Mouse (Mus musculus): ENCODE measurements around the gene Ppara. TPM values are rescaled to one million over a fixed set of nuclear protein-coding genes. Genes with fewer than 3 reads are reported as not detected.
A peak's percentile ranks its signal among the peaks of the same experiment; 100 is the strongest.

Gene Ppara
- total RNA-seq, 2 experiments from 2014 or later = 21.9 to 22.2 TPM

- DNase-seq (ENCODE audit: low spot score) = no peak
Measured at GRCm38 (mm10) chr15:85705013-85705528, 29.7 kb upstream of the Ppara start.

- no peak for DNase-seq (ENCODE audit: low spot score)
Measured at GRCm38 (mm10) chr15:85705566-85706332, 29.0 kb upstream of the Ppara start.

- DNase-seq (ENCODE audit: low spot score) = no peak
Measured at GRCm38 (mm10) chr15:85706527-85706926, 28.3 kb upstream of the Ppara start.

GRCm38 (mm10) chr15:85707017-85707416 lies 27.8 kb upstream of the Ppara start:
- DNase-seq (ENCODE audit: low spot score) = no peak

GRCm38 (mm10) chr15:85707458-85708030 lies 27.2 kb upstream of the Ppara start:
- no peak for DNase-seq (ENCODE audit: low spot score)

GRCm38 (mm10) chr15:85708217-85708616 lies 26.6 kb upstream of the Ppara start:
- DNase-seq (ENCODE audit: low spot score) = no peak

GRCm38 (mm10) chr15:85708843-85709242 lies 25.9 kb upstream of the Ppara start:
- DNase-seq (ENCODE audit: low spot score) = no peak

- DNase-seq (ENCODE audit: low spot score) = peak; percentile 90
Measured at GRCm38 (mm10) chr15:85709268-85709973, 25.4 kb upstream of the Ppara start.

GRCm38 (mm10) chr15:85710179-85710578 lies 24.6 kb upstream of the Ppara start:
- DNase-seq (ENCODE audit: low spot score) = peak; percentile 84

- no peak for DNase-seq (ENCODE audit: low spot score)
Measured at GRCm38 (mm10) chr15:85710641-85711580, 23.9 kb upstream of the Ppara start.

- DNase-seq (ENCODE audit: low spot score) = no peak
Measured at GRCm38 (mm10) chr15:85712565-85713168, 22.1 kb upstream of the Ppara start.

GRCm38 (mm10) chr15:85713417-85713816 lies 21.4 kb upstream of the Ppara start:
- no peak for DNase-seq (ENCODE audit: low spot score)

- DNase-seq (ENCODE audit: low spot score) = no peak
Measured at GRCm38 (mm10) chr15:85715059-85715458, 19.7 kb upstream of the Ppara start.

GRCm38 (mm10) chr15:85716045-85716444 lies 18.7 kb upstream of the Ppara start:
- peak; percentile 84 for DNase-seq (ENCODE audit: low spot score)

- no peak for DNase-seq (ENCODE audit: low spot score)
Measured at GRCm38 (mm10) chr15:85716591-85716990, 18.2 kb upstream of the Ppara start.

- no peak for DNase-seq (ENCODE audit: low spot score)
Measured at GRCm38 (mm10) chr15:85717008-85717407, 17.8 kb upstream of the Ppara start.

- no peak for DNase-seq (ENCODE audit: low spot score)
Measured at GRCm38 (mm10) chr15:85717800-85718199, 17.0 kb upstream of the Ppara start.

- DNase-seq (ENCODE audit: low spot score) = no peak
Measured at GRCm38 (mm10) chr15:85719017-85719416, 15.8 kb upstream of the Ppara start.

GRCm38 (mm10) chr15:85720366-85720841 lies 14.4 kb upstream of the Ppara start:
- no peak for DNase-seq (ENCODE audit: low spot score)
